Mouse (Mus musculus) left cerebral cortex, adult 9 months (tissue): ENCODE measurements at regions not wholly inside any gene's neighbourhood (a gene's known extent, or its start where the extent isn't known, plus 50 kb on each side); places are given as distances from the start of the nearest gene placed in this dataset.

Source experiments
- DNase-seq, 2 experiments: peaks; one replicate each; pipeline ENCODE4 v3.0.0; 2022; ENCODE audit warnings: low spot score in 2 of 2

- no peak for DNase-seq
Observed at GRCm38 (mm10) chr17:9484098-9484497, 62.2 kb downstream of the Gm17728 start.

- DNase-seq = peak in 1 of 2 experiments; percentile 20
Observed at GRCm38 (mm10) chr17:9484566-9484965, 62.7 kb downstream of the Gm17728 start.

GRCm38 (mm10) chr17:9529340-9529739 lies 107.5 kb downstream of the Gm17728 start:
- no peak for DNase-seq

GRCm38 (mm10) chr17:9536090-9536489 lies 114.2 kb downstream of the Gm17728 start:
- DNase-seq = no peak

- DNase-seq = no peak
Observed at GRCm38 (mm10) chr17:9538371-9538770, 116.5 kb downstream of the Gm17728 start.

GRCm38 (mm10) chr17:9540156-9540555 lies 118.3 kb downstream of the Gm17728 start:
- no peak for DNase-seq

- DNase-seq = no peak
Observed at GRCm38 (mm10) chr17:9543224-9543797, 121.5 kb downstream of the Gm17728 start.

- no peak for DNase-seq
Observed at GRCm38 (mm10) chr17:9557544-9557943, 112.0 kb downstream of the Pabpc6 start.

GRCm38 (mm10) chr17:9566846-9567245 lies 102.7 kb downstream of the Pabpc6 start:
- DNase-seq = no peak

GRCm38 (mm10) chr17:9579401-9580371 lies 89.8 kb downstream of the Pabpc6 start:
- peak; percentile 51 to 52 for DNase-seq

- DNase-seq = no peak
Observed at GRCm38 (mm10) chr17:9598131-9598530, 71.4 kb downstream of the Pabpc6 start.

- no peak for DNase-seq
Observed at GRCm38 (mm10) chr17:9600459-9600858, 69.1 kb downstream of the Pabpc6 start.
